Mouse (Mus musculus) brain, embryonic 14.5 days (tissue): ENCODE results near the gene Zfp3. TPM values are rescaled to one million over a fixed set of nuclear protein-coding genes. Genes with fewer than 3 reads are reported as not detected.
A peak's percentile ranks its signal among the peaks of the same experiment; 100 is the strongest.

Source experiments
- DNase-seq: peaks from one replicate; pipeline ENCODE4 v3.0.0-alpha.2; 2011; ENCODE audit warnings: low read depth
- CTCF ChIP-seq: fragments of 200-500 bp; IDR thresholded peaks from 2 replicates; pipeline ENCODE4 v1.5.1; 2012; ENCODE audit warnings: inconsistent platforms, mild to moderate bottlenecking, moderate library complexity, borderline replicate concordance; ENCODE audit not compliant: insufficient read depth, insufficient read length; ENCODE audit errors: extremely low read depth
- POLR2A ChIP-seq: fragments of 200-500 bp; IDR thresholded peaks from 2 replicates; pipeline ENCODE4 v1.6.1; 2012; ENCODE audit warnings: mild to moderate bottlenecking, inconsistent platforms, borderline replicate concordance; ENCODE audit not compliant: poor library complexity, insufficient read depth, insufficient read length, severe bottlenecking; ENCODE audit errors: extremely low read depth
- polyA plus RNA-seq: library from polyadenylated mRNA; depleted of rRNA; stranded (reverse); fragments of >200 nt; gene quantifications from 2 replicates; pipeline ENCODE4 v1.2.3, GENCODE M21; 2012; rRNA removed

The Zfp3 gene
- polyA plus RNA-seq = 5.8 and 7.7 TPM in 2 replicates

GRCm38 (mm10) chr11:70763936-70764808 is at the start of gene Zfp3:
Gene Zfp3, plus strand, starts transcription at chr11:70764209.
- peak; percentile 85 for DNase-seq
- TF ChIP-seq POLR2A (peak; percentile 79; the same call in 1 of the 2 replicates), CTCF (no peak)

GRCm38 (mm10) chr11:70715832-70716231 is 48.2 kb upstream of the Zfp3 start:
- TF ChIP-seq POLR2A (no peak), CTCF (no peak)
- no peak for DNase-seq

- DNase-seq = no peak
- TF ChIP-seq POLR2A = no peak
- no peak for TF ChIP-seq CTCF
Observed at GRCm38 (mm10) chr11:70718481-70718880, 45.5 kb upstream of the Zfp3 start.

GRCm38 (mm10) chr11:70720567-70720966 is 43.4 kb upstream of the Zfp3 start:
- no peak for TF ChIP-seq POLR2A
- no peak for TF ChIP-seq CTCF
- DNase-seq = no peak

- no peak for DNase-seq
- TF ChIP-seq POLR2A (no peak), CTCF (no peak)
Observed at GRCm38 (mm10) chr11:70721072-70721471, 42.9 kb upstream of the Zfp3 start.

GRCm38 (mm10) chr11:70724706-70725105 is 39.3 kb upstream of the Zfp3 start:
- no peak for DNase-seq
- no peak for TF ChIP-seq CTCF
- no peak for TF ChIP-seq POLR2A

- TF ChIP-seq POLR2A (no peak), CTCF (no peak)
- no peak for DNase-seq
Observed at GRCm38 (mm10) chr11:70726585-70726984, 37.4 kb upstream of the Zfp3 start.

GRCm38 (mm10) chr11:70727385-70727784 is 36.6 kb upstream of the Zfp3 start:
- TF ChIP-seq POLR2A (no peak), CTCF (no peak)
- no peak for DNase-seq

GRCm38 (mm10) chr11:70730427-70731038 is 33.5 kb upstream of the Zfp3 start:
- no peak for TF ChIP-seq CTCF
- no peak for TF ChIP-seq POLR2A
- DNase-seq = no peak

GRCm38 (mm10) chr11:70731178-70731577 is 32.8 kb upstream of the Zfp3 start:
- TF ChIP-seq POLR2A (no peak), CTCF (no peak)
- peak; percentile 41 for DNase-seq

GRCm38 (mm10) chr11:70733256-70733655 is 30.8 kb upstream of the Zfp3 start:
- TF ChIP-seq POLR2A (no peak), CTCF (no peak)
- DNase-seq = no peak
